Mouse (Mus musculus) left cerebral cortex, postnatal 36 days (tissue): Measurements from ENCODE around the gene Col18a1. TPM values are rescaled to one million over a fixed set of nuclear protein-coding genes. Genes with fewer than 3 reads are reported as not detected.

ENCODE experiments used
- total RNA-seq, 2 experiments: library from RNA; stranded (reverse); gene quantifications; 2 replicates each; pipeline ENCODE4 v1.2.3; 2021

The Col18a1 gene
- total RNA-seq, 2 experiments from 2014 or later: 3.3 to 4.3 TPM

Other genes with a start within 250 kb of the Col18a1 start
- gene Pcbp3, start 204.7 kb downstream of the Col18a1 start, total RNA-seq: 10 to 100 TPM; 67.5 to 68.4 TPM
- gene Slc19a1, start 134.3 kb downstream of the Col18a1 start, total RNA-seq: 10 to 100 TPM; 22.1 to 23.0 TPM
- gene Pofut2, start 92.7 kb upstream of the Col18a1 start, total RNA-seq: 10 to 100 TPM; 32.6 to 33.0 TPM